Mouse (Mus musculus) gastrocnemius, postnatal 14 days (tissue): Measurements from ENCODE around the gene Nr1h2. TPM values are rescaled to one million over a fixed set of nuclear protein-coding genes. Genes with fewer than 3 reads are reported as not detected.

Experiments used
- DNase-seq: peaks from one replicate; pipeline ENCODE4 v3.0.0; 2021; ENCODE audit warnings: mixed read lengths
- intact Hi-C: fragments of 180-260 bp; cut with DNase I; formaldehyde crosslinking; loops from one replicate; pipeline ENCODE4 v1.15.1; 2025; ENCODE audit warnings: low total_unique reads
- microRNA-seq, 2 experiments: library from miRNA; unstranded; fragments of <30 nt; microRNA quantifications; one replicate each; pipeline ENCODE4 v1.2.0; 2021
- total RNA-seq, 2 experiments: library from RNA; stranded (reverse); gene quantifications; 2 replicates each; pipeline ENCODE4 v1.2.3; 2021

Gene Nr1h2
- total RNA-seq, 2 experiments from 2014 or later: 28.0 to 28.2 TPM

GRCm38 (mm10) chr7:44501563-44502115, 52.1 kb downstream of the Nr1h2 start:
- intact Hi-C loops: loop anchor here (5.0 kb wide), 1 partner anchor 51 kb away; the partner anchor contains the start of gene Nr1h2
- peak; percentile 59 for DNase-seq

- no peak for DNase-seq
- intact Hi-C loops: loop anchor here (5.0 kb wide), 1 partner anchor 52 kb away; the partner anchor contains the start of gene Nr1h2
These were observed 53.7 kb downstream of the Nr1h2 start for GRCm38 (mm10) chr7:44500046-44500445.

Small RNAs within 50 kb of the gene (microRNA-seq; reads per million reads assigned to microRNA genes)
- gene Mir7053: 0 to 0.50 reads per million in 2 experiments

Other genes with a start within 250 kb of the Nr1h2 start
- gene Clec11a, start 247.0 kb downstream of the Nr1h2 start, total RNA-seq: 1 to 10 TPM; 4.2 to 5.6 TPM
- under 1 TPM; 0.73 to 0.80 TPM for gene Shank1, start 243.7 kb downstream of the Nr1h2 start, total RNA-seq
- gene Syt3, start 169.8 kb downstream of the Nr1h2 start, total RNA-seq: under 1 TPM; 0.35 to 0.49 TPM
- gene 1700008O03Rik, start 168.1 kb downstream of the Nr1h2 start, total RNA-seq: not detected
- gene Lrrc4b, start 124.9 kb downstream of the Nr1h2 start, total RNA-seq: 1 to 10 TPM in 1 of 2 experiments, under 1 TPM in 1; 0.51 to 1.3 TPM
- gene Aspdh, start 88.6 kb downstream of the Nr1h2 start, total RNA-seq: not detected
- 10 to 100 TPM; 60.2 to 73.5 TPM for gene Josd2, start 86.0 kb downstream of the Nr1h2 start, total RNA-seq
- gene Emc10, start 57.4 kb downstream of the Nr1h2 start, total RNA-seq: 10 to 100 TPM; 44.1 to 48.8 TPM
- 1 to 10 TPM; 3.8 to 4.7 TPM for gene Fam71e1, start 57.4 kb downstream of the Nr1h2 start, total RNA-seq
- gene Mybpc2, start 29.3 kb downstream of the Nr1h2 start, total RNA-seq: 1,000 to 10,000 TPM; 3,999 to 4,490 TPM
- gene Spib, start 21.9 kb downstream of the Nr1h2 start, total RNA-seq: under 1 TPM; 0.16 to 0.18 TPM
- 1 to 10 TPM; 7.0 to 7.8 TPM for gene Pold1, start 5.1 kb downstream of the Nr1h2 start, total RNA-seq
- not detected for gene Napsa, start 18.4 kb upstream of the Nr1h2 start, total RNA-seq
- gene Kcnc3, start 36.7 kb upstream of the Nr1h2 start, total RNA-seq: 1 to 10 TPM; 2.9 to 3.1 TPM
- gene Myh14, start 116.9 kb upstream of the Nr1h2 start, total RNA-seq: 10 to 100 TPM; 20.6 to 24.4 TPM
- gene Izumo2, start 154.8 kb upstream of the Nr1h2 start, total RNA-seq: not detected
- 10 to 100 TPM; 14.5 to 16.2 TPM for gene Vrk3, start 194.5 kb upstream of the Nr1h2 start, total RNA-seq
- under 1 TPM in 1 of 2 experiments, not detected in 1; 0.16 TPM for gene Zfp473, start 197.1 kb upstream of the Nr1h2 start, total RNA-seq